Mouse (Mus musculus) cortical plate, adult 2 months (tissue): ENCODE measurements at regions not wholly inside any gene's neighbourhood (a gene's known extent, or its start where the extent isn't known, plus 50 kb on each side); places are given as distances from the start of the nearest gene placed in this dataset.

Experiments used
- CTCF ChIP-seq: fragments of 200-500 bp; IDR thresholded peaks from 2 replicates; pipeline ENCODE4 v1.5.1; 2011; ENCODE audit warnings: mild to moderate bottlenecking, control low read depth, low read length; ENCODE audit not compliant: insufficient read depth; ENCODE audit errors: extremely low read depth
- POLR2A ChIP-seq: fragments of 200-500 bp; IDR thresholded peaks from 2 replicates; pipeline ENCODE4 v1.6.1; 2011; ENCODE audit warnings: mild to moderate bottlenecking, low read length, control low read depth; ENCODE audit not compliant: insufficient read depth; ENCODE audit errors: extremely low read depth

- TF ChIP-seq CTCF (no peak), POLR2A (no peak)
Measured at GRCm38 (mm10) chr14:9146595-9147219, 480.7 kb upstream of the 4930452B06Rik start.
